Mouse (Mus musculus): ENCODE data around the gene Kif1c.
"Not testable (repeated sequence)": the region's sequence is repeated elsewhere in the genome, so short reads cannot be mapped to it uniquely, and the experiment has no call there.

The Kif1c gene

GRCm38 (mm10) chr11:70741603-70742002, 41.3 kb downstream of the Kif1c start:
- intact Hi-C loops (cut with DNase I) = no loop called here

DNA sequence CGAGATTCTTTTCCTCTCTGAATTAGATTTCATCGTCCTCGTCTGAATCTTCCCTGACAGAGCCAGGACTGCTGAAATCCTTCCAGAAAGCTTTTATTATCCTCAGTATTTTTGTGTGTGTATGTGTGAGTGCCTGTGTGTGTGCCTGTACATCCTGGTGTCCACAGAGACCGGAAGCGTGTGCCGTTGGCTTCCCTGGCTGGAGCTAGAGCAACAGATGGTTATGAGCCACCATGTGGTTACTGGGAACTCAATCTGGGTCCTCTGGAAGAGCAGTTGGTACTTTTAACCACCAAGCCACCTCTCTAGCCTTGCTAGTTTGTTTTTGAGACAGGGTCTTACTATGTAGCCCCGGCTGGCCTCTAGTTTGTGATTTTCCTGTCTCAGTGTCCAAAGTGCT, 41.8 kb downstream of the Kif1c start:
- intact Hi-C loops (cut with DNase I) = no loop called here

GRCm38 (mm10) chr11:70742581-70743459, 42.5 kb downstream of the Kif1c start:
- intact Hi-C loops (cut with DNase I) = no loop called here

DNA sequence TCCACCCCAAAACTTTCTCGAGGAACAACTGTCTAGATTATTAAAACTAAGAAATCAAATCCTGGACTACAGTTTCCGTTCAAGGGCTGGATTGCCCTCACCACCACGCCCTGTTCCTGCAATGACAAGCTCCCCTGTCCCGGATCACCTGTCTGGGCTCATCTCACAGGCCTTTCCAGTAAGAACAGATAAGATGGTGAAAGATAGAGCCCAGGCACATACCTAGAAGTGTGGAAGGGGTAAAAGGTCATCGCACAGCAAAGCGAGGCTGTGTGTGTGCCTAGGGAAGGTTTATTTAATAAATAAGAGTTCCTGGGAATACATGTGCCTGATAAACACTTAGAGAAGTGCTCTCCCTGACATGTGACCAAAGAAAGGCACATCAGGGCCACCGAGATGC, 45.3 kb downstream of the Kif1c start:
- intact Hi-C loops (cut with DNase I) = no loop called here

- intact Hi-C loops (cut with DNase I) = no loop called here
Observed at GRCm38 (mm10) chr11:70747876-70748545, 47.7 kb downstream of the Kif1c start.

DNA sequence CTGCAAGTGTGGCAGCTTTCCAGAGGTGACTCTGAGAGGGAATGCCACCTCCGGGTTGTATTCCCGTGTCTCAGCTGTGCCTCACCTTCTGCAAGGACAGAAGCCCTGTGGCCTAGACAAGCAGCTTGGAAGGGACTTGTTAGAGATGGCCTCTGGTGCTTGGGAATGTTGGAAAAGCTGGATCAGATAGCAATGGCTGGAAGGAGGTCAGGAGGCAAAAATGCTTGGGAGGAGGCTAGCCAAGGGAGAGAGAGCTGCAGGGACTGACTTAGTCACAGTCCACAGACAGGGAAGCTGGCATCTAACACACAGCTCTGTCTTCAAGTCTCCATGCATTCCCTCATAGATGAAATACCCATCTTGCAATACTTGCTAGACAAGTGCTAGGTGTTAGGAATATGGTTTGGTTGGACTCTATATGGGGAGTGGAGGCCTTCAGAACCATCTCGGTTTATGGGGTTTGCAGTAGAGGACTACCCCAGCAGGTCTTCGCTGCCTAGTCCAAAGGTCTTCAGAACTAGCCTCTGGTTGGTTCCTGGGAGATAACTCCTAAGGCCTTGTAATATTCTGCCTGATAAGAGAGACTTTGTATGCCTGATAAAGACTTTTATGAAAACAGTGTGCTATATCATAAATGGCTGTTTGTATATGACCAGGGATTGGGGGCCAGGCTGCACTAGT, 52.1 kb downstream of the Kif1c start:
- intact Hi-C loops (cut with DNase I) = loop anchor here (5.0 to 10.0 kb wide), 2 partner anchors 125 to 318 kb away; partner anchors contain the start of gene Arrb2

GRCm38 (mm10) chr11:70753146-70753545, 52.8 kb downstream of the Kif1c start:
- intact Hi-C loops (cut with DNase I) = loop anchor here (5.0 to 10.0 kb wide), 2 partner anchors 126 to 318 kb away; partner anchors contain the start of gene Arrb2

GRCm38 (mm10) chr11:70754476-70754875, 54.1 kb downstream of the Kif1c start:
- intact Hi-C loops (cut with DNase I) = loop anchor here (5.0 to 10.0 kb wide), 2 partner anchors 127 to 320 kb away; partner anchors contain the start of gene Arrb2

DNA sequence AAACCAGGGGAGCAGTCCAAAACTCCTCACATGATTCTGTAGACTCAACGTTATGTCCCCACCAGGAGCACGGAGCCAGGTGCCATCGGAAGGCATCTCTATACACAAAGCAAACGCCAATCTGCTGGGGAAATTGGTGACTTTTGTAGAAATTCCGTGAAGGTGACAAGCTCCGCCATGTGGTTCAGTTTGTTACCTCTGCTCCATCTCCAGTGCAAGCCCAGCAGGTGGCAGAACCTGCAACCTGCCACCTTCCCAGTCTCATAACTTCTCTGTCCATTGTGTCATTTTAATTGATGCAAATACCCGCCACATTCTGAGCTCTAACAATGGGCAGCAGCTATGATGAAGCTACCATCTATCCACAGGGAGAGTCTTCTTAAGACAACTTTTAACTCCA, 54.6 kb downstream of the Kif1c start:
- intact Hi-C loops (cut with DNase I) = loop anchor here (5.0 to 10.0 kb wide), 4 partner anchors 73 to 320 kb away; partner anchors contain the start of genes Arrb2 and Gltpd2

DNA sequence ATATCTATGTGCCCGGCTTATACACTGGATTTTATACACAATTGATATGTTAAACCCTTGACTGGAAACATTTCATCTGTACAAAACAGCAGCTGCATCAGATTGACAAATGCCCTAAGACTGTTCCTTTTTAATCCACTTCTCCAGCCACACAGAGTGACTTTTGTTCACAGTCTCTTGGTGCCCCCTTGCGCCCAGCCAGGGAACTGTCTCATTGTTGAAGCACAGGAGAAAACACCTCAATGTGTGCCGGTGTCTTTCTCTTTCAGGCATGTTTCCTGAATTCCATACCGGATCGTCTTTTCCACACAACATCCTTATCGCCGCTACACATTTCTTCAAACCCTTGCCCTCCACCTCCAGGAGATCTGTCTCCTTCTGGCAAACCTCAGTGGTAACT, 55.3 kb downstream of the Kif1c start:
- intact Hi-C loops (cut with DNase I) = loop anchor here (5.0 to 10.0 kb wide), 3 partner anchors 73 to 321 kb away; partner anchors contain the start of genes Arrb2 and Gltpd2

DNA sequence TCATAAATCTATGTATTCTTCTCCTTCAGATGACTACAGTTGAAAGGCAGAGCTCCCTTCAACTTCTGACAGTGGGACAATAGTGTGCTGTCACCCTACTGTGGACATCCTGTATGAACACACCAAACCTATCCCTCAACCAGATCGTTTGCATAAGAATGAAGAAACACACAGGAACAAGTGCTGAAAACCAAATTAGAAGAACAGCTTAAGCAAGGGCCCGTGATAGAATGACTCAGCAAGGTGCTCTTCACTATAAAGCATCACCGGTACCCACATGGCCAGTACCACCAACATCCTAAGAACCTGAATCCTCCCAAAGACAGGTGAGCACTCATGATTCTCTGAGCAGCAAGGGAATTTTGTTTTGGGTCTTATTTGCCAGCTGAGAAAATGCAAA, 60.1 kb downstream of the Kif1c start:
- intact Hi-C loops (cut with DNase I) = not testable (repeated sequence)

DNA sequence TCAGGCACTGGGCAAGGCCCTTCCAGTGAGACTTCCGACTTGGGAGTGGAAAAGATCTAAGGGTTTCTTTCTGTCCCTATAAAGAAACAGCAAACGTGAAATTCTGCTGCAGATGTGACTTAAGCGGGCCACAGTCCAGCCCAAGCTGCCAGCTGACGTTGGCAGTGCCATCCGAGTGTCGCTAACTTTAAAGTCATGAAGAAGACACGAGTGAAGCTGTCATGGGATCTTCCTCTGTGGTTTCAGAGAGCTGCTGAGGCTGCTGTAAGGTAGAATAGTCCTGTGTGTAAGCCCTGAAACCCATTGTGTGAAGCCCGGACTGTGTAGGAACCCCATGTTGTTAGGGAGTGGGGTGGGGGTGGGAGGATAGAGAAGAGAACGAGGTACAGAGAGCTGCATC, 62.3 kb downstream of the Kif1c start:
- intact Hi-C loops (cut with DNase I) = no loop called here

- intact Hi-C loops (cut with DNase I) = no loop called here
Observed at GRCm38 (mm10) chr11:70763582-70763935, 63.2 kb downstream of the Kif1c start.

- intact Hi-C loops (cut with DNase I) = no loop called here
Observed at GRCm38 (mm10) chr11:70763936-70764808, 63.8 kb downstream of the Kif1c start, which contains the start of gene Zfp3. Gene Zfp3 (plus strand): TSS chr11:70764209.

DNA sequence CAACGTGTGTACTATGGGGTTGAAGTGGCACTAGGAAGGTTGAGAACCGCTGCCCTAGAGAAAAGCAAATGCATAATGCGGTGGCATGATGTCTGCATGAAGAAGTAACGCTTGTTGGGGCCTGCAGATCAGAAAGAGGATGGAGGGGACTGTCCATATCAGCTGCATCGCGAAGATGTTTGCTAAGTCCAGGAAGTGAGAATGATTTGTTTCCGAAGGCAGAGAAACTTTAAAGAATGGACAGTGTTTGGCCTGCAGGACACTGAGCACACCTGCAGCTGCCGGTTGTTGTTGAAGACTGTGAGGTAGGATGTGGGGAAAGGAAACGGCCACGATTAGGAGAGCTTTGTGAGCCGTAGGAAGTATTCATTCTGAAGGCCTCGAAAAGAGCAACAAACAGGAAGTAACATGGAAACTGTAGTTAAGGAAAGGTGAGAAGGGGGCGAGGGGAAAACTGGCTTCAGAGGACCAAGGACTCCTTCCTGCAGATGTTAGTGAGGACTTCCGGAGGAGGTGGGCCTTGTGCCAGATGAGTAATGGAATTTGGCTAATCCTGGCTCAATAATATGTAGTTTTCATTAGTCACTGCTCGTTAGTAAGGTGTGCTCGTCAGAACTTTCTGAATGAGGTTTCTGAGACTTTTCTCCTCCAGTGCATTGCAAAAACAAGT, 65.6 kb downstream of the Kif1c start:
- intact Hi-C loops (cut with DNase I) = no loop called here

DNA sequence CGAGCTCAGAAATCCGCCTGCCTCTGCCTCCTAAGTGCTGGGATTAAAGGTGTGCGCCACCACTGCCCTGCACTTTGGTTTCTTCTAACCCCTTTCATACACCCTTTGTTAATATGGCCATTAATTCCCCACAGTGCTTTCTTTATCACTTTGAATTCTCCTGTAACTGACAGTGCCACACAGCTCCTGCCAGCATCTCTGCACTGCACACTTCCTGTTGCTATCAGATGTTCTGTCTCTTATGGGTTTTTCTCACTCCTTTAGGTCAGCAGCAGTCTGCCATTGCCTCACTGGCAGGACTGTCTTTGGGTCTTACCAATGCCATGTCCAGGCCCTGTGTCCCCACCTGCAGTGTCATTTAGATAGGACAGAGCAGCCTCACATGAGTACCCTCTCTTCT, 70.5 kb downstream of the Kif1c start:
- intact Hi-C loops (cut with DNase I) = no loop called here

DNA sequence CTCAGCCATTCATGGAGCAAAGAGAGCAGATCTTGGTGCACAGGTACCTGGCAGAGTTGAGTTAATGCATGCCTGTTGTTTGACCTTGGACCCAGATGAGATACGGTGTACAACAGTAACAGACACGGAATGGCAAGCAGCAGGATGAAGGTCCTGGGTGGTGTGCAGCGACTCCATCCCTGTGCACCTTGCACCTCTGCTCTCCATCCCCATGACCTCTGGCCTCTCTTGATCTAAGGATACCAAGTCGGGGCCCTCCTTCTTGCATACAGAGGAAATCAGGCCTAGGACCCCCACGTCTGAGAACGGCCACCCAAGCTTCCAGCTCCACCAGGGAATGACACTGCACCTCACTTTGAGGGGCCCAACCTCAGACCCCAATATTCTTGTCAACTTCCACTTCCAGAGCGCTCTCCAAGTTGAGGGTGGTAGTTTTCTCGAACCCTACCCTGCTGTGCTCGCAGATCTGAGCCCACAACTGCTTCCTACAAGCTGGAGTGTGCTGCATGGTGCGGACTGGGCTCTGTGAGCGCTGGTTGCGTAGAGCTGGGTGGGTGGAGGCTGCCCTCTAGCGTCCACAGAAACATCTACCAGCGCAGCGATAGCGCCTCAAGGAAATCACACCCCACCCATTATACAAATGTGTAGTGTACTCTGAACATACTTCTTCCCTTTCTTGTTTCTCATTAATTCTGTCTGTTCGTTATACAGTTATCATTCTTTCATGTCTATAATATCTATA, 76.7 kb downstream of the Kif1c start:
- intact Hi-C loops (cut with DNase I) = no loop called here

DNA sequence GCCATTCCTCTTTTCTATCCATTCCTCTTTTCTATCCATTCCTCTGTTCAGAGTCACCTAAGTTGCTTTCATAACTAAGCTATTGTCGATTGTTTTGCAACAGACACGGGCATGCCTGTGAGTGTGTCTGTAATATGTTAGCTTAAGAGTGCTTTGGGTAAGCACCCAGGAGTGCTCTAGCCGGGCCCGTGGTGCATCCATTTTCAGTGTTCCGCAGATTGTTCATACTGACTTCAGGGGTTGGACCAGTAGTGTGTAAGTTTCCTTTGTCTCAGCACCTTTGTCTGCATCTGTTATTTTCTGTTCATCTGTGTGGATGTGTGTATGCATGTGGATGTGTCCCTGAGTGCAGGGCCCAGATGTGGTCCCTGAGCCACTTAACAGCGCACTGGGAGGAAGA, 77.3 kb downstream of the Kif1c start:
- intact Hi-C loops (cut with DNase I) = loop anchor here (2.0 kb wide), 1 partner anchor 37 kb away; no protein-coding TSS in a partner anchor

DNA sequence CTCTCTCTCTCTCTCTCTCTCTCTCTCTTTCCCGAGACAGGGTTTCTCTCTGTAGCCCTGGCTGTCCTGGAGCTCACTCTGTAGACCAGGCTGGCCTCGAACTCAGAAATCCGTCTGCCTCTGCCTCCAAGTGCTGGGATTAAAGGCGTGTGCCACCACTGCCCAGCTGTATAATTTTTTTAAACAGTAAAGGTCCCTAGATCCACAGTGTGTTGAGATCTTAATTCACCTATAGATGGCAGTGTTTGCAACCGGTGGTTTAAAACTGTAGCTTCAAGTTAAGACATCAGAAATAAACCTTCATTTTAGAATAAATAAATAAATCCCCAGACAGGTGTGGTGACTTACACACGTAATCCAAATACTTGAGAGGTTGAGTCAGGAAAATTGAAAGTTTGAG, 77.7 kb downstream of the Kif1c start:
- intact Hi-C loops (cut with DNase I) = loop anchor here (2.0 kb wide), 1 partner anchor 37 kb away; no protein-coding TSS in a partner anchor

Data from adrenal gland (tissue).